Mouse (Mus musculus) cortical plate, adult 2 months (tissue): ENCODE data around the gene Slc48a1.

ENCODE experiments used
- CTCF ChIP-seq: fragments of 200-500 bp; IDR thresholded peaks from 2 replicates; pipeline ENCODE4 v1.5.1; 2011; ENCODE audit warnings: mild to moderate bottlenecking, control low read depth, low read length; ENCODE audit not compliant: insufficient read depth; ENCODE audit errors: extremely low read depth
- POLR2A ChIP-seq: fragments of 200-500 bp; IDR thresholded peaks from 2 replicates; pipeline ENCODE4 v1.6.1; 2011; ENCODE audit warnings: mild to moderate bottlenecking, low read length, control low read depth; ENCODE audit not compliant: insufficient read depth; ENCODE audit errors: extremely low read depth

DNA sequence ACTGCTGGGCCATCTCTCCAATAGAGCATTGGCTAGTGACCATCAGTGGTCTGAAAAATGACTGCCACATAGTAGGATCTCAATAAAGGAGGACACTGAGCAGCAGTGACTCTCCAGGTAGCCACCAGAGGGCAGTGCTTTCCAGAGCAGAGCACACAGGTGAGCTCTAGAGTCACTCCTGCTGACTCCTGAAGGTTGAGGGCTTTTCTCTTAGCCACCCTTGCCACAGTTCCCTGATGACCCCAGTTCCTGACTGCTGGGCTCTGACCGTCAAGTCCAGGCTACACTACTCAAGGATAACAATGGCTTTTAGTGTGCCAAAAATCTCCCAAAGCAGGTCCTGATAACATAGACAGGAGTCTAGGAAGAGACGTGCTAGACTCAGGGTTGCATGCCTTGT is 26.6 kb upstream of the Slc48a1 start:
- TF ChIP-seq CTCF = no peak
- no peak for TF ChIP-seq POLR2A
